Mouse (Mus musculus) neural tube, embryonic 11.5 days (tissue): Measurements from ENCODE around the gene Ccl28. TPM values are rescaled to one million over a fixed set of nuclear protein-coding genes. Genes with fewer than 3 reads are reported as not detected.

Source experiments
- ATAC-seq: fragments of 200-750 bp; cut with Nextera tagmentation; 2 replicates; pipeline ENCODE4 v1.8.0; 2017; ENCODE audit warnings: moderate number of reproducible peaks, mild to moderate bottlenecking, moderate TSS enrichment, moderate library complexity; ENCODE audit not compliant: insufficient read depth, low FRiP score, low TSS enrichment
- DNase-seq: peaks from one replicate; pipeline ENCODE4 v3.0.0-alpha.2; 2015; ENCODE audit warnings: low spot score
- H3K27ac ChIP-seq: fragments of 300-500 bp; sonication (generic); 2 replicates; pipeline ENCODE4 v1.5.1; 2014; ENCODE audit warnings: low read depth, mild to moderate bottlenecking, low read length
- H3K27me3 ChIP-seq: fragments of 300-500 bp; sonication (generic); 2 replicates; pipeline ENCODE4 v1.6.1; 2014; ENCODE audit warnings: mild to moderate bottlenecking, low read length, mixed read lengths; ENCODE audit not compliant: control insufficient read depth, insufficient read depth
- H3K36me3 ChIP-seq: fragments of 300-500 bp; sonication (generic); 2 replicates; pipeline ENCODE4 v1.6.1; 2014; ENCODE audit warnings: mild to moderate bottlenecking, low read length, moderate library complexity, mixed read lengths; ENCODE audit not compliant: control insufficient read depth, insufficient read depth
- H3K4me1 ChIP-seq: fragments of 300-500 bp; sonication (generic); 2 replicates; pipeline ENCODE4 v1.6.1; 2014; ENCODE audit warnings: low read length, mixed read lengths; ENCODE audit not compliant: control insufficient read depth, insufficient read depth
- H3K4me2 ChIP-seq: fragments of 300-500 bp; sonication (generic); 2 replicates; pipeline ENCODE4 v1.6.1; 2014; ENCODE audit warnings: low read depth, mild to moderate bottlenecking, moderate library complexity
- H3K4me3 ChIP-seq: fragments of 300-500 bp; sonication (generic); 2 replicates; pipeline ENCODE4 v1.5.1; 2014; ENCODE audit warnings: low read depth, low read length
- H3K9ac ChIP-seq: fragments of 300-500 bp; sonication (generic); 2 replicates; pipeline ENCODE4 v1.6.1; 2014; ENCODE audit warnings: mild to moderate bottlenecking, low read length
- H3K9me3 ChIP-seq: fragments of 300-500 bp; sonication (generic); 2 replicates; pipeline ENCODE4 v1.6.1; 2016; ENCODE audit warnings: low read length; ENCODE audit not compliant: control insufficient read depth
- WGBS: fragments of 180-500 bp; shearing (Covaris S2); extraction: QIAGEN DNeasy Blood & Tissue Kit; methylation state at CpG from one replicate; pipeline ENCODE4 v1.1.7; 2014; 5-methylcytosine and 5-hydroxymethylcytosine counted together
- polyA plus RNA-seq: library from polyadenylated mRNA; unstranded; fragments of >200 nt; fragmentation: Nextera tagmentation; extraction: Ambion mirVana; gene quantifications from 2 replicates; pipeline ENCODE4 v1.2.1, GENCODE M21; 2014

Ccl28 gene
- polyA plus RNA-seq, 1 experiment from 2014 or later = not detected

DNA sequence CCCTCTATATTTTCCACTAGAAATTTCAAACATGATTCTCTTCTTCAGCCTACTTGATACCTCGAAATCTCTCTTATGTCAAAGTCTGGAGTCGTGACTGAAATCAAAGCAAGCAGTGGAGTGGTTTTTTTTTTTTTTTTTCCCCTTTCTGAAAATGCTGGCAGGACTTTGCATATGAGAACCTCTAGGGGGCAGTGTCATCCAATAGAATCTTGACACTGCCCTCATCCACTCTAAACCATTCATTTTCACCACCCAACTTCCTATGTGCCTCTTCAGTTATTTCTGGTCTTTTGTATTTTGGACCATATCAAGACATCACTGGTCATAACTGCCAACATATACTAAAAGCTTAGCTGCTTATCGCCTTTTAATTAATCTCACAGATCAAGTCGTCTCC is 16.9 kb downstream of the Ccl28 start:
- WGBS = 54% methylated on average over 4 of the region's 4 CpGs
- Histone ChIP-seq H3K4me3 (no peak overlapping the region), H3K4me1 (no peaks in the 10 kb centered on the region), H3K27ac (no peak overlapping the region), H3K36me3 (no peaks in the 10 kb centered on the region), H3K9me3 (no peaks in the 10 kb centered on the region), H3K4me2 (no peak overlapping the region), H3K9ac (no peak overlapping the region), H3K27me3 (no peaks in the 10 kb centered on the region)
- ATAC-seq (no peak), DNase-seq (no peak)

DNA sequence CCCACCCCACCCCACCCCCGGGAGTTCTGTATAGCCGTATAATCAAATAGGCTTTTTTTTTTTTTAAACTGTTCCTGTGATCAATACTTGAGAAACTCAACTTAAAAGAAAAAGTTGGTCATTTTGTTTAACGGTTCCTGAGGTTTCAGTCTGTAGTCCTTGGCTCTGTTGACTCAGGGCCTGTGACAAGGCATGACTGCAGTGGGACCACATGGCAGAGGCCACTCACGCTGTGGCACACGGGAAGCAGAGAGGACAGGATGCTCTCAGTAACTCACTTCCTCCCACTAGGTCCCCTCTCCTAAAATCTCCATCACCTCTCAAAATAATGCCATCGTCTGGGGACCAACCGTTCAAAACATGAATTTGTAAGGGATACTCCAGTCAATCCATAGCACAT is 17.5 kb downstream of the Ccl28 start:
- no peak for ATAC-seq
- no peak for DNase-seq
- Histone ChIP-seq H3K4me2 (no peak overlapping the region), H3K9me3 (no peaks in the 10 kb centered on the region), H3K4me1 (no peaks in the 10 kb centered on the region), H3K36me3 (no peaks in the 10 kb centered on the region), H3K27ac (no peak overlapping the region), H3K27me3 (no peaks in the 10 kb centered on the region), H3K4me3 (no peak overlapping the region), H3K9ac (no peak overlapping the region)
- 83% methylated on average over 7 of the region's 7 CpGs for WGBS

DNA sequence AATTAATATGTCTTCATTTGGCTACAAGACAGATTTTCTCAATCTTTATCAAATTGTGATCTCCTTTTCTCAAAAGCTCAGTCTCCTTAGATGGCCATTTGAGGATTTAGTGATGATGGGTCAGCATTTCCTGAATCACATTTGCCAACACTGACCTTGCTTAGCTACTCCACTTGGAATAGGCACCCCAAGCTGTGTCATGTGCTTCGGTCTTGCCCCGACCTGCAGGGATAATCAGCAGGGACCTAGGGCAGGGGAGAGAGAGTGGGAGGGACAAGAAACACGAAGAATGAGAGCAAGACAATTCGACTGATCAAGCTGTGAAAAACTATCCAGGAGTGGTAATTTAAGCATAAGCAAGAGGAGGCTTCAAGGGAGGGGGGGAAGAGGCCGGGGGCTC is 21.1 kb downstream of the Ccl28 start:
- no peak overlapping the region for H3K9ac ChIP-seq
- no peak for ATAC-seq
- 67% methylated on average over 5 of the region's 5 CpGs for WGBS

DNA sequence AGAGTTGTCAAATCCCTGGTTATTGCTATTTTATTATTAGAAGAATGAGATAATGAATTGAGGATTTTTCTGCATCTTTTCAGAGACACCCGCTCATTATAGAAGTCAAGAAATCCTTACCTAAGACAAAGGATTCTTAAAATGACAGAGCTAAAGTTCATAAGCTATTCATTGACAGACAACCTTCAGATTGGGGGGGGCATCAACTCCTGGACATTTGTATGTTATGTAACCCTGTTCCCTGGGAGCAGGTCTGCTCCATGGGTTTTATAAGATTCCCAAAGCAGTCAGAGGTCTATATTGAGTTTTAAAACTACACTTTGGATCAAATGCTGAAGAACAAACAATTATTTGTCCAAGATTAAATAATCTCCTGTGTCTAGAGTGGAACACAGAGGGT is 22.9 kb downstream of the Ccl28 start:
- H3K4me3 ChIP-seq = no peak overlapping the region
- WGBS = 100% methylated on average over 1 of the region's 1 CpGs

More for the DNA sequence above, 21.1 kb downstream of the Ccl28 start:
- Histone ChIP-seq H3K4me2 (no peak overlapping the region), H3K4me3 (no peak overlapping the region), H3K9me3 (no peaks in the 10 kb centered on the region), H3K36me3 (no peaks in the 10 kb centered on the region), H3K27ac (no peak overlapping the region), H3K4me1 (no peaks in the 10 kb centered on the region), H3K27me3 (no peaks in the 10 kb centered on the region)
- no peak for DNase-seq

DNA sequence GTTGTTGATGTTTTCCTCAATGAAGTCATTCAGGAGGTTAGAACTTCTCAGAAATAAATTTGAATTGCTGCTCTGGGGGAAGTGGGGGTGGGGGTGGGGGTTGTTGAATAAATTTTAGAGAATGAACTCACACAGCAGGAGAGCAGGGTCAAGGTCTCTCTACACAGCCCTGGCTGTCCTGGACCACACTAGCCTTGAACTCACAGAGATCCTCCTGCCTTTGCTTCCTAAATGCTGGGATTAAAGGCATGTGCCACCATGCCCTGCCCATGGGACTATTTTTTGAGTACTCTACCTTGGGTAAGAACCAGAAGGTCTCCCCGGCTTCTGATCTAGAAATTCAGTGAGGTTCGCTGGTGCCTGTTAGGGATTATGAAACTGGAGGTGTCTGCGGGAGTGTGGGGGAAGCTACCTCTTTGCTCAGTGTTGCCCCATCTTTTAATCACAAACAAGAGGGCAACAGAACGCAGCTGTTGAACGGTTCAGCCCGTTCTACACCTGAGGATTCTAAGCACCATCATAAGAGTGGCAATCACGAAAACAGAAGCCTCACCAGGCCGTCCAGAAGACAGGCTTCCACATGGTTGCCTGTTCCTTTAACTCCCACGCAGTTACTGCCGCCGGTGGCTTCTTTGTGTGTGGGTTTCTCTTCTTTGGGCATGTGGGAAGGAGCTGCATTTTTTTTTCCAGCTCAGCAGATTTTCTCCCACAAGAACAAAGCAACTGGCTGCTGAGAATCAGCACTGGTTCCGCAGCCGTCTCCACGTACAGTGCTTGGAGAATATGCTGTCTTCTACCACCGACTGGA is 25.5 kb downstream of the Ccl28 start:
- Histone ChIP-seq H3K9me3 (no peaks in the 10 kb centered on the region), H3K27me3 (no peaks in the 10 kb centered on the region), H3K36me3 (no peaks in the 10 kb centered on the region), H3K4me2 (no peak overlapping the region), H3K4me1 (no peaks in the 10 kb centered on the region), H3K4me3 (no peak overlapping the region), H3K9ac (no peak overlapping the region), H3K27ac (no peak overlapping the region)
- WGBS = 71% methylated on average over 15 of the region's 15 CpGs
- ATAC-seq = no peak
- DNase-seq = no peak

More for the DNA sequence above, 22.9 kb downstream of the Ccl28 start:
- Histone ChIP-seq H3K9ac (no peak overlapping the region), H3K36me3 (no peaks in the 10 kb centered on the region), H3K27me3 (no peaks in the 10 kb centered on the region), H3K4me1 (no peaks in the 10 kb centered on the region), H3K9me3 (no peaks in the 10 kb centered on the region), H3K27ac (no peak overlapping the region), H3K4me2 (no peak overlapping the region)
- ATAC-seq = no peak
- no peak for DNase-seq

DNA sequence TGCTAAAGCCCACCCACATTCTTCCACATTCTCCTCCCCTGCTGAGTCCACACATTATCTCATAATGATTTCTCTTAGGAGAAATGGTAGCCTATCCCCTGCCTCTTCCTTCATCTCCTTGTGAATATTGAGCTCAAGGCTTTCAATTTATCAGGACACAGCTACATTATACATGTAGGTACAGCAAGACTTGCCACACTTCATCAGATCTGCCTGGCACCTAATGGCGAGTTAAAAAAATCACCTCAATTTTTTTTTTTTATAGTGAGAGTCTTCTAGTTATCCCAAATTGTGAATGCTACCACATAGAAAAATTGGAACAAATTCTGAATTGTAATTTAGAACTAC is 26.1 kb downstream of the Ccl28 start:
- no peaks in the 10 kb centered on the region for H3K4me1 ChIP-seq
- H3K9ac ChIP-seq = no peak overlapping the region
- H3K36me3 ChIP-seq = no peaks in the 10 kb centered on the region
- ATAC-seq (no peak), DNase-seq (no peak)
- no peaks in the 10 kb centered on the region for H3K27me3 ChIP-seq
- WGBS = 89% methylated on average over 1 of the region's 1 CpGs
- H3K4me3 ChIP-seq = no peak overlapping the region
- no peaks in the 10 kb centered on the region for H3K9me3 ChIP-seq
- no peak overlapping the region for H3K4me2 ChIP-seq
- no peak overlapping the region for H3K27ac ChIP-seq

DNA sequence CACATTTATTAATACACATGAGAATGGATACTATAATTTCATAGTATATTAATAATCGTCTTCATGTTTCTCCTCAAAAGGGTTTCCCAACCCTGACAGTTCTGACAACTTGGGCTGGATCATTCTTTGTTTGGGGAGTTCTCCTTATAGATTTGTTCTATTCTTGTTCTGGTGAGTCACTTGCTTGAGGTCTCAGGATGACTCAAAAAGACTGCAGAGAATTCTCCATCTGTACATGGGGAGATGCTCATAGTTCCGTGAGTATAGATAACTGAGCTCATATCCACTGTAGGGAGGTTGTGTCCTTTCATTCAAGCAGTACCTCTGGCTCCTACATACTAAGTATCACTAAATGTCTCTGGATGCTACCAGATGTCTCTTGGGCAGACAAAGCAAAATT is 31.1 kb downstream of the Ccl28 start:
- Histone ChIP-seq H3K27me3 (no peaks in the 10 kb centered on the region), H3K36me3 (no peaks in the 10 kb centered on the region), H3K9ac (no peak overlapping the region), H3K4me3 (no peak overlapping the region), H3K4me2 (no peak overlapping the region), H3K9me3 (no peaks in the 10 kb centered on the region), H3K4me1 (no peaks in the 10 kb centered on the region), H3K27ac (no peak overlapping the region)
- 90% methylated on average over 2 of the region's 2 CpGs for WGBS
- DNase-seq (no peak), ATAC-seq (no peak)

DNA sequence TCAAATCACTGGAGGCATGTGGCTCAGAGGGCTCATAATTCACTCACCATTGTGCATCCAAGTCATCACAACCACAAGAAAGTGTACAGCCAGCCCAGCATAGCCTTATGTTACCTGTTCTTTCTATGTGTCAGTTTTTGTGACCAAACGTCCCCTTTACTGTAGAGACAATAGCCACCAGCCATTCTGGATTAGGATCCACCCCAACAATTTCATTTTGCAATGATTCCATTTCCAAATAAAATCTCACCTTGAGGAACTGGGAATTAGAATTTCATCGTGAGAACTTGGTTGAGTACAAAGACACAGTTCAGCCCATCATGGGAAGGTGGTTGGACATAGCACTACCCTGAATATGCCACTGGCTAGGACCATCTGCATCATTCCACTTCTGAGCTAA is 32.6 kb downstream of the Ccl28 start:
- no peak for ATAC-seq
- Histone ChIP-seq H3K9ac (no peak overlapping the region), H3K4me2 (no peak overlapping the region), H3K4me3 (no peak overlapping the region), H3K9me3 (no peaks in the 10 kb centered on the region), H3K27me3 (no peaks in the 10 kb centered on the region), H3K4me1 (no peaks in the 10 kb centered on the region), H3K36me3 (no peaks in the 10 kb centered on the region), H3K27ac (no peak overlapping the region)
- no peak for DNase-seq
- 87% methylated on average over 2 of the region's 2 CpGs for WGBS

DNA sequence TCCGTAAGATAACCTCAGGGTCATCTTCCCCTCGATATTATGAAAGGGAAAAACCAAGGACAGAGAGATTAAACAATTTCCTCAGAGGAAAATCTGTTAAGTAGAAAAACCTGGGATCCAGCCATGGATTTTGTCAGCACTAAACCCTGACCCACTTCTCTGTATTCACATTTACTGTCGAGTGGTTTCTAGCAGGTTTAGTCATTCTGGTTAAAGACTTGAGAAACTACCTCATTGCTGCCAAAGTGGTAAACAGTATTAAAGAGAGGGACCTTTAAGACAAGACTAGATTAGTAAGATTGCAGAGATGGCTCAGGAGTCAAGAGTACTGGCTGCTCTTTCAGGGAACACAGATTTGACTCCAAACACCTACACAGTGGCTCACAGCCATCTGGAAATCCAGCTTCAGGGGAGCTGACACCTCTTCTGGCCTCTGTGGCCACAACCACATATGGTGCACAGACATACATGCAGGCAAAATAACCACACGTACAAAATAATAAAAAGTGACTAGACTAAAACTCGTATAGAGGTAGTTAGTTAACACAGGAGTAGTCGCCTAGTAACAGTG is 33.3 kb downstream of the Ccl28 start:
- no peak for DNase-seq
- no peaks in the 10 kb centered on the region for H3K36me3 ChIP-seq
- no peaks in the 10 kb centered on the region for H3K9me3 ChIP-seq
- no peaks in the 10 kb centered on the region for H3K4me1 ChIP-seq
- no peak overlapping the region for H3K4me2 ChIP-seq
- no peak overlapping the region for H3K4me3 ChIP-seq
- WGBS = 88% methylated on average over 6 of the region's 6 CpGs
- no peaks in the 10 kb centered on the region for H3K27me3 ChIP-seq
- no peak overlapping the region for H3K27ac ChIP-seq
- ATAC-seq = no peak
- H3K9ac ChIP-seq = no peak overlapping the region
